Mouse (Mus musculus) embryonic facial prominence, embryonic 13.5 days (tissue): Measurements from ENCODE around the gene Ubald2. TPM values are rescaled to one million over a fixed set of nuclear protein-coding genes. Genes with fewer than 3 reads are reported as not detected.
A peak's percentile ranks its signal among the peaks of the same experiment; 100 is the strongest.

ENCODE experiments used
- ATAC-seq: fragments of 200-750 bp; cut with Nextera tagmentation; 2 replicates; pipeline ENCODE4 v1.8.0; 2017; ENCODE audit warnings: low read depth; ENCODE audit not compliant: insufficient number of reproducible peaks, insufficient read depth, low FRiP score, low TSS enrichment
- H3K27ac ChIP-seq: fragments of 300-500 bp; sonication (generic); 2 replicates; pipeline ENCODE4 v1.5.1; 2015; ENCODE audit warnings: moderate library complexity, mild to moderate bottlenecking, inconsistent platforms
- H3K27me3 ChIP-seq: fragments of 300-500 bp; sonication (generic); 2 replicates; pipeline ENCODE4 v1.6.1; 2015; ENCODE audit warnings: mild to moderate bottlenecking, inconsistent platforms
- H3K36me3 ChIP-seq: fragments of 300-500 bp; sonication (generic); 2 replicates; pipeline ENCODE4 v1.6.1; 2015; ENCODE audit warnings: mild to moderate bottlenecking, inconsistent platforms
- H3K4me1 ChIP-seq: fragments of 300-500 bp; sonication (generic); 2 replicates; pipeline ENCODE4 v1.6.1; 2015; ENCODE audit warnings: inconsistent platforms
- H3K4me2 ChIP-seq: fragments of 300-500 bp; sonication (generic); 2 replicates; pipeline ENCODE4 v1.6.1; 2015; ENCODE audit warnings: moderate library complexity, mild to moderate bottlenecking, inconsistent platforms
- H3K4me3 ChIP-seq: fragments of 300-500 bp; sonication (generic); 2 replicates; pipeline ENCODE4 v1.5.1; 2015; ENCODE audit warnings: mild to moderate bottlenecking, inconsistent platforms
- H3K9ac ChIP-seq: fragments of 300-500 bp; sonication (generic); 2 replicates; pipeline ENCODE4 v1.6.1; 2015; ENCODE audit warnings: mild to moderate bottlenecking, inconsistent platforms
- H3K9me3 ChIP-seq: fragments of 300-500 bp; sonication (generic); 2 replicates; pipeline ENCODE4 v1.6.1; 2016; ENCODE audit warnings: inconsistent platforms
- WGBS: fragments of 180-500 bp; shearing (Covaris S2); methylation state at CpG from one replicate; pipeline ENCODE4 v1.1.7; 2015; ENCODE audit warnings: mixed read lengths; 5-methylcytosine and 5-hydroxymethylcytosine counted together
- polyA plus RNA-seq: library from polyadenylated mRNA; unstranded; fragments of >200 nt; fragmentation: Nextera tagmentation; extraction: Ambion mirVana; gene quantifications from 2 replicates; pipeline ENCODE4 v1.2.1, GENCODE M21; 2015

Ubald2 gene
- polyA plus RNA-seq, 1 experiment from 2014 or later, result 35.2 TPM

- 80% methylated on average over 9 of the region's 9 CpGs for WGBS
- no peak overlapping the region for H3K9ac ChIP-seq
- no peaks in the 10 kb centered on the region for H3K27me3 ChIP-seq
- ATAC-seq, result no peak
- no peak overlapping the region for H3K27ac ChIP-seq
- no peaks in the 10 kb centered on the region for H3K9me3 ChIP-seq
- no peak overlapping the region for H3K4me2 ChIP-seq
- H3K36me3 ChIP-seq, result no peaks in the 10 kb centered on the region
- H3K4me1 ChIP-seq, result peaks cover 19% of the 10 kb centered on the region
- no peak overlapping the region for H3K4me3 ChIP-seq
Observed at GRCm38 (mm10) chr11:116429862-116430613, 3.9 kb upstream of the Ubald2 start.

GRCm38 (mm10) chr11:116430723-116431427 lies 3.0 kb upstream of the Ubald2 start:
- H3K4me3 ChIP-seq, result no peak overlapping the region

GRCm38 (mm10) chr11:116431428-116432077 lies 2.3 kb upstream of the Ubald2 start:
- H3K36me3 ChIP-seq, result peaks cover 1% of the 10 kb centered on the region
- no peaks in the 10 kb centered on the region for H3K9me3 ChIP-seq
- peak overlapping the region; percentile 12; the same call in 1 of the 2 replicates for H3K4me2 ChIP-seq
- no peaks in the 10 kb centered on the region for H3K27me3 ChIP-seq
- H3K4me1 ChIP-seq, result peaks cover 34% of the 10 kb centered on the region
- H3K27ac ChIP-seq, result no peak overlapping the region
- no peak overlapping the region for H3K9ac ChIP-seq
- no peak for ATAC-seq
- no peak overlapping the region for H3K4me3 ChIP-seq
- WGBS, result 37% methylated on average over 11 of the region's 11 CpGs

More at GRCm38 (mm10) chr11:116430723-116431427, 3.0 kb upstream of the Ubald2 start:
- ATAC-seq, result no peak
- Histone ChIP-seq H3K4me1 (peaks cover 28% of the 10 kb centered on the region), H3K9ac (no peak overlapping the region), H3K27me3 (no peaks in the 10 kb centered on the region), H3K9me3 (no peaks in the 10 kb centered on the region), H3K4me2 (peak overlapping the region; percentile 12; the same call in 1 of the 2 replicates), H3K27ac (no peak overlapping the region), H3K36me3 (no peaks in the 10 kb centered on the region; the same call in 1 of the 2 replicates)
- WGBS, result 39% methylated on average over 22 of the region's 22 CpGs

- Histone ChIP-seq H3K9me3 (no peaks in the 10 kb centered on the region), H3K4me2 (no peak overlapping the region), H3K4me1 (peaks cover 40% of the 10 kb centered on the region)
Observed at GRCm38 (mm10) chr11:116432127-116432526, 1.8 kb upstream of the Ubald2 start.

GRCm38 (mm10) chr11:116432593-116433355 lies 1.1 kb upstream of the Ubald2 start:
- Histone ChIP-seq H3K36me3 (peaks cover 14% of the 10 kb centered on the region), H3K4me2 (peak overlapping the region; percentile 68), H3K27me3 (no peaks in the 10 kb centered on the region), H3K9ac (no peak overlapping the region), H3K4me1 (peaks cover 45% of the 10 kb centered on the region), H3K27ac (peak overlapping the region; percentile 51; the same call in 1 of the 2 replicates), H3K9me3 (no peaks in the 10 kb centered on the region), H3K4me3 (no peak overlapping the region)
- ATAC-seq, result no peak
- 47% methylated on average over 8 of the region's 8 CpGs for WGBS

More at GRCm38 (mm10) chr11:116432127-116432526, 1.8 kb upstream of the Ubald2 start:
- no peak overlapping the region for H3K9ac ChIP-seq
- H3K27me3 ChIP-seq, result no peaks in the 10 kb centered on the region
- 43% methylated on average over 6 of the region's 6 CpGs for WGBS
- H3K27ac ChIP-seq, result no peak overlapping the region
- no peak overlapping the region for H3K4me3 ChIP-seq
- no peak for ATAC-seq
- H3K36me3 ChIP-seq, result peaks cover 7% of the 10 kb centered on the region

GRCm38 (mm10) chr11:116434287-116434966 lies 533 bp downstream of the Ubald2 start:
- Histone ChIP-seq H3K4me2 (peak overlapping the region; percentile 68), H3K27me3 (no peaks in the 10 kb centered on the region), H3K4me1 (peaks cover 45% of the 10 kb centered on the region), H3K9me3 (no peaks in the 10 kb centered on the region), H3K27ac (peak overlapping the region; percentile 90), H3K9ac (peak overlapping the region; percentile 85), H3K4me3 (peak overlapping the region; percentile 70), H3K36me3 (peaks cover 21% of the 10 kb centered on the region)
- under 1% methylated on average over 63 of the region's 67 CpGs for WGBS
- ATAC-seq, result no peak; the same call in 1 of the 2 replicates

- ATAC-seq, result no peak
- Histone ChIP-seq H3K27me3 (no peaks in the 10 kb centered on the region), H3K4me1 (peaks cover 45% of the 10 kb centered on the region), H3K4me2 (peak overlapping the region; percentile 68), H3K9ac (peak overlapping the region; percentile 85), H3K36me3 (peaks cover 27% of the 10 kb centered on the region), H3K4me3 (peak overlapping the region; percentile 70), H3K27ac (peak overlapping the region; percentile 90), H3K9me3 (no peaks in the 10 kb centered on the region)
- WGBS, result 45% methylated on average over 12 of the region's 12 CpGs
Observed at GRCm38 (mm10) chr11:116434967-116435752, 1.3 kb downstream of the Ubald2 start.

- Histone ChIP-seq H3K36me3 (peaks cover 34% of the 10 kb centered on the region), H3K4me2 (peak overlapping the region; percentile 68), H3K4me1 (peaks cover 37% of the 10 kb centered on the region), H3K4me3 (peak overlapping the region; percentile 70), H3K9ac (peak overlapping the region; percentile 61), H3K27ac (peak overlapping the region; percentile 55; the same call in 1 of the 2 replicates), H3K27me3 (no peaks in the 10 kb centered on the region), H3K9me3 (no peaks in the 10 kb centered on the region)
- WGBS, result 55% methylated on average over 5 of the region's 5 CpGs
- ATAC-seq, result no peak
Observed at GRCm38 (mm10) chr11:116435992-116436724, 2.3 kb downstream of the Ubald2 start.

GRCm38 (mm10) chr11:116436725-116437331 lies 2.9 kb downstream of the Ubald2 start:
- H3K9me3 ChIP-seq, result no peaks in the 10 kb centered on the region
- ATAC-seq, result no peak
- peak overlapping the region; percentile 61 for H3K9ac ChIP-seq
- H3K4me1 ChIP-seq, result peaks cover 33% of the 10 kb centered on the region
- 0 out of 2 replicates have a peak overlapping the region, but pooled peaks have one; percentile 3 for H3K4me3 ChIP-seq
- H3K36me3 ChIP-seq, result peaks cover 34% of the 10 kb centered on the region
- WGBS, result 35% methylated on average over 4 of the region's 4 CpGs
- peak overlapping the region; percentile 68 for H3K4me2 ChIP-seq
- peak overlapping the region; percentile 55; the same call in 1 of the 2 replicates for H3K27ac ChIP-seq
- H3K27me3 ChIP-seq, result no peaks in the 10 kb centered on the region
